Mouse (Mus musculus) left cerebral cortex, adult 2 months (tissue): Measurements from ENCODE around the gene Ank3. TPM values are rescaled to one million over a fixed set of nuclear protein-coding genes. Genes with fewer than 3 reads are reported as not detected.
"Not testable (repeated sequence)": the region's sequence is repeated elsewhere in the genome, so short reads cannot be mapped to it uniquely, and the experiment has no call there.

ENCODE experiments used
- DNase-seq, 2 experiments: peaks; one replicate each; pipeline ENCODE4 v3.0.0; 2021 to 2022; ENCODE audit warnings: low spot score in 2 of 2, mixed read lengths in 1 of 2; ENCODE audit errors: extremely low spot score in 1 of 2
- H3K27ac ChIP-seq: fragments of 200-600 bp; 2 replicates; pipeline ENCODE4 v1.8.1; 2022
- H3K4me3 ChIP-seq: fragments of 200-600 bp; 2 replicates; pipeline ENCODE4 v1.8.1; 2022
- CTCF ChIP-seq: fragments of 200-600 bp; IDR thresholded peaks from 2 replicates; pipeline ENCODE4 v1.8.1; 2022; ENCODE audit warnings: antibody characterized with exemption, mild to moderate bottlenecking, moderate library complexity
- intact Hi-C: fragments of 180-260 bp; cut with DNase I; formaldehyde crosslinking; loops from one replicate; pipeline ENCODE4 v1.15.1; 2025
- long read RNA-seq, 2 experiments: library from polyadenylated mRNA; stranded (forward); transcript quantifications; one replicate each; pipeline ENCODE4 v2.0.0; 2021; ENCODE audit warnings: borderline mapping rate in 2 of 2
- total RNA-seq, 2 experiments: library from RNA; stranded (reverse); gene quantifications; 2 replicates each; pipeline ENCODE4 v1.2.3; 2021

The Ank3 gene
- 100 to 1,000 TPM; 520 to 555 TPM for total RNA-seq
- long read RNA-seq, experiment 1, partial matches to known transcripts = 11 of 46 reads
- long read RNA-seq, experiment 1, other reads (novel, unspliced or antisense) = 34 of 46 reads
- long read RNA-seq, experiment 2, partial matches to known transcripts = 12 of 45 reads
- long read RNA-seq, experiment 2, other reads (novel, unspliced or antisense) = 33 of 45 reads

- intact Hi-C loops = no loop called here
- no peak within 1 kb of the TSS for H3K27ac ChIP-seq
- DNase-seq = no peak
- peak within 1 kb of the TSS; percentile 50 for H3K4me3 ChIP-seq
- TF ChIP-seq CTCF = no peak; the same call in 1 of the 2 replicates
Observed at GRCm38 (mm10) chr10:69398763-69399590, at the start of gene Ank3. Gene Ank3 (plus strand): TSS chr10:69398773.

- intact Hi-C loops = no loop called here
- Histone ChIP-seq H3K4me3 (no peak overlapping the region), H3K27ac (no peak overlapping the region)
- no peak for TF ChIP-seq CTCF
- no peak for DNase-seq
Observed at GRCm38 (mm10) chr10:69351071-69351841, 47.3 kb upstream of the Ank3 start.

GRCm38 (mm10) chr10:69351842-69352211, 46.7 kb upstream of the Ank3 start:
- no peak for DNase-seq
- no peak for TF ChIP-seq CTCF
- Histone ChIP-seq H3K27ac (no peak overlapping the region), H3K4me3 (peak overlapping the region; percentile 53)
- intact Hi-C loops = no loop called here

GRCm38 (mm10) chr10:69352212-69353085, 46.1 kb upstream of the Ank3 start, which contains the start of gene Cdk1:
Gene Cdk1 (minus strand): TSS chr10:69352938.
- peak; percentile 89 to 92 for DNase-seq
- intact Hi-C loops = no loop called here
- peak within 1 kb of the TSS; percentile 53 for H3K4me3 ChIP-seq
- H3K27ac ChIP-seq = no peak within 1 kb of the TSS
- no peak; the same call in none of the 2 replicates for TF ChIP-seq CTCF

- H3K27ac ChIP-seq, intact Hi-C loops, DNase-seq: not testable (repeated sequence)
- H3K4me3 ChIP-seq = peak overlapping the region; percentile 53; the same call in 1 of the 2 replicates
Observed at GRCm38 (mm10) chr10:69353086-69353479, 45.5 kb upstream of the Ank3 start.

- H3K27ac ChIP-seq = no peak overlapping the region
- no peak for DNase-seq
- intact Hi-C loops = no loop called here
- no peak for TF ChIP-seq CTCF
- no peak overlapping the region for H3K4me3 ChIP-seq
Observed at GRCm38 (mm10) chr10:69359666-69360065, 38.9 kb upstream of the Ank3 start.

GRCm38 (mm10) chr10:69366208-69366607, 32.4 kb upstream of the Ank3 start:
- Histone ChIP-seq H3K4me3 (no peak overlapping the region), H3K27ac (no peak overlapping the region)
- intact Hi-C loops = loop anchor here (5.0 kb wide), 1 partner anchor 286 kb away; no protein-coding TSS in a partner anchor
- no peak for DNase-seq
- TF ChIP-seq CTCF = no peak

GRCm38 (mm10) chr10:69366877-69367387, 31.6 kb upstream of the Ank3 start:
- intact Hi-C loops = loop anchor here (5.0 kb wide), 1 partner anchor 285 kb away; no protein-coding TSS in a partner anchor
- no peak for DNase-seq
- TF ChIP-seq CTCF = peak; percentile 40
- Histone ChIP-seq H3K27ac (no peak overlapping the region), H3K4me3 (no peak overlapping the region)

GRCm38 (mm10) chr10:69369321-69369720, 29.3 kb upstream of the Ank3 start:
- Histone ChIP-seq H3K27ac (no peak overlapping the region), H3K4me3 (no peak overlapping the region)
- DNase-seq = no peak
- intact Hi-C loops = loop anchor here (5.0 kb wide), 1 partner anchor 283 kb away; no protein-coding TSS in a partner anchor
- TF ChIP-seq CTCF = no peak

GRCm38 (mm10) chr10:69371441-69371840, 27.1 kb upstream of the Ank3 start:
- intact Hi-C loops = no loop called here
- no peak overlapping the region for H3K4me3 ChIP-seq
- no peak overlapping the region for H3K27ac ChIP-seq
- TF ChIP-seq CTCF = peak; percentile 73
- peak in 1 of 2 experiments; percentile 26 for DNase-seq

GRCm38 (mm10) chr10:69372061-69372460, 26.5 kb upstream of the Ank3 start:
- TF ChIP-seq CTCF = no peak
- intact Hi-C loops = no loop called here
- DNase-seq = peak in 1 of 2 experiments; percentile 18

More at GRCm38 (mm10) chr10:69372061-69372460, 26.5 kb upstream of the Ank3 start:
- no peak overlapping the region for H3K27ac ChIP-seq
- H3K4me3 ChIP-seq = no peak overlapping the region
